Mouse (Mus musculus): ENCODE measurements at regions not wholly inside any gene's neighbourhood (a gene's known extent, or its start where the extent isn't known, plus 50 kb on each side); places are given as distances from the start of the nearest gene placed in this dataset.

GRCm38 (mm10) chr9:91167871-91168270 lies 194.3 kb upstream of the Zic4 start:
- no peaks in the 10 kb centered on the region for H3K4me1 ChIP-seq (ENCODE audit: control insufficient read depth in 1 of 2, insufficient read depth in 2 of 2, low read length in 2 of 2)
- no peaks in the 10 kb centered on the region for H3K27me3 ChIP-seq (ENCODE audit: control insufficient read depth in 1 of 2, insufficient read depth in 2 of 2, low read length in 2 of 2)
- no peak overlapping the region for H3K9ac ChIP-seq (ENCODE audit: control insufficient read depth, low read depth, low read length, poor library complexity, severe bottlenecking)
- no peaks in the 10 kb centered on the region for H3K9me3 ChIP-seq (replicated peaks; ENCODE audit: insufficient read depth, low read length)
- TF ChIP-seq NRF1 (IDR thresholded peaks at IDR 0.05; ENCODE audit: insufficient read depth, low read depth, low read length, poor library complexity, severe bottlenecking) (no peak), MYB (IDR thresholded peaks at IDR 0.05; ENCODE audit: low read depth, low read length) (no peak), MEF2A (IDR thresholded peaks at IDR 0.05; ENCODE audit: extremely low read depth, insufficient replicate concordance, low read depth, low read length, poor library complexity, severe bottlenecking) (no peak), POLR2A (IDR thresholded peaks at IDR 0.05; ENCODE audit: control insufficient read depth in 1 of 2, insufficient read depth in 1 of 2, low read depth in 1 of 2, low read length in 2 of 2, poor library complexity in 1 of 2) (no peak), RCOR1 (IDR thresholded peaks at IDR 0.05; ENCODE audit: low read depth, low read length) (no peak), E2F4 (IDR thresholded peaks at IDR 0.05; ENCODE audit: borderline replicate concordance, low read depth, low read length) (no peak), MYC (IDR thresholded peaks at IDR 0.05; ENCODE audit: low read depth, low read length) (no peak), CHD1 (IDR thresholded peaks at IDR 0.05; ENCODE audit: low read depth, low read length) (no peak), TAL1 (IDR thresholded peaks at IDR 0.05; ENCODE audit: low read length) (no peak), MAX (IDR thresholded peaks at IDR 0.05; ENCODE audit: low read length) (no peak), ETS1 (IDR thresholded peaks at IDR 0.05; ENCODE audit: low read depth, low read length) (no peak), ZKSCAN1 (IDR thresholded peaks at IDR 0.05; ENCODE audit: low read depth, low read length) (no peak), RAD21 (IDR thresholded peaks at IDR 0.05; ENCODE audit: low read depth, low read length) (no peak), MXI1 (IDR thresholded peaks at IDR 0.05; ENCODE audit: low read depth, low read length) (no peak), JUND (IDR thresholded peaks at IDR 0.05; ENCODE audit: low read depth, low read length) (no peak), EP300 (IDR thresholded peaks at IDR 0.05; ENCODE audit: low read depth in 1 of 2, low read length in 2 of 2) (no peak)
- DNase-seq (ENCODE audit: low read depth, low spot score) = no peak
- no peak overlapping the region for H3K27ac ChIP-seq (ENCODE audit: control insufficient read depth, low read depth, low read length)
- H3K4me3 ChIP-seq (ENCODE audit: control insufficient read depth in 1 of 2, insufficient read depth in 1 of 2, low read depth in 2 of 2, low read length in 2 of 2) = no peak overlapping the region
- no peaks in the 10 kb centered on the region for H3K79me2 ChIP-seq (ENCODE audit: control insufficient read depth, insufficient read depth, low read length, poor library complexity)
- no peaks in the 10 kb centered on the region for H3K36me3 ChIP-seq (ENCODE audit: control insufficient read depth in 1 of 2, insufficient read depth in 2 of 2, low read length in 2 of 2)

DNA sequence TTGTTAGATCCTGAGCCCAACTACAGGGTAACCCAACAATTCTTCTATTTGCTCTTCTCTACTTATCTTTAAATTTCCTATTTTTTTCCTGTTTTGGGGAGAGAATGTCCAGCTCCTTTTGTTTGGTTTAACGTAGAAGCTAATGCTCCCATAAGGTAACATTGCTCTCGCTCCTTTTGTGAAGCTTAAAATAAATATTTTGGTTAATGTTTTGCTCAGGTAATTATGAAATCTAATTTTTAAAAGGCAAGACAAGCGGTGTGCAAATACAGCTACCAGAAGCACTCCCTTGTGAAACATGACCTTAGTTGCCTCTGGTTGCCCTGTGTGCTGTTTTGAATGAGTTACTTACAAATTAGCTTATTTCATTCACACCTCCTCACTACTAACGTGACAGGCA lies 169.0 kb upstream of the Zic4 start:
- no peak overlapping the region for H3K27ac ChIP-seq (ENCODE audit: control insufficient read depth, low read depth, low read length)
- H3K4me1 ChIP-seq (ENCODE audit: control insufficient read depth in 1 of 2, insufficient read depth in 2 of 2, low read length in 2 of 2) = no peaks in the 10 kb centered on the region
- no peak overlapping the region for H3K9ac ChIP-seq (ENCODE audit: control insufficient read depth, low read depth, low read length, poor library complexity, severe bottlenecking)
- DNase-seq (ENCODE audit: low read depth, low spot score) = no peak
- no peak overlapping the region for H3K4me3 ChIP-seq (ENCODE audit: control insufficient read depth in 1 of 2, insufficient read depth in 1 of 2, low read depth in 2 of 2, low read length in 2 of 2)
- H3K27me3 ChIP-seq (ENCODE audit: control insufficient read depth in 1 of 2, insufficient read depth in 2 of 2, low read length in 2 of 2) = no peaks in the 10 kb centered on the region
- no peaks in the 10 kb centered on the region for H3K9me3 ChIP-seq (replicated peaks; ENCODE audit: insufficient read depth, low read length)
- H3K79me2 ChIP-seq (ENCODE audit: control insufficient read depth, insufficient read depth, low read length, poor library complexity) = no peaks in the 10 kb centered on the region
- TF ChIP-seq TBP (IDR thresholded peaks at IDR 0.05; ENCODE audit: low read depth, low read length) = no peak
- no peak for TF ChIP-seq E2F4 (IDR thresholded peaks at IDR 0.05; ENCODE audit: borderline replicate concordance, low read depth, low read length)
- no peak for TF ChIP-seq MAX (IDR thresholded peaks at IDR 0.05; ENCODE audit: low read length)
- no peak for TF ChIP-seq BHLHE40 (IDR thresholded peaks at IDR 0.05; ENCODE audit: borderline replicate concordance, low read depth, low read length)
- H3K36me3 ChIP-seq (ENCODE audit: control insufficient read depth in 1 of 2, insufficient read depth in 2 of 2, low read length in 2 of 2) = no peaks in the 10 kb centered on the region

Data from MEL (cell line).